ENCODE assay signal across 8 mouse cellular contexts in the genomic region with DNA sequence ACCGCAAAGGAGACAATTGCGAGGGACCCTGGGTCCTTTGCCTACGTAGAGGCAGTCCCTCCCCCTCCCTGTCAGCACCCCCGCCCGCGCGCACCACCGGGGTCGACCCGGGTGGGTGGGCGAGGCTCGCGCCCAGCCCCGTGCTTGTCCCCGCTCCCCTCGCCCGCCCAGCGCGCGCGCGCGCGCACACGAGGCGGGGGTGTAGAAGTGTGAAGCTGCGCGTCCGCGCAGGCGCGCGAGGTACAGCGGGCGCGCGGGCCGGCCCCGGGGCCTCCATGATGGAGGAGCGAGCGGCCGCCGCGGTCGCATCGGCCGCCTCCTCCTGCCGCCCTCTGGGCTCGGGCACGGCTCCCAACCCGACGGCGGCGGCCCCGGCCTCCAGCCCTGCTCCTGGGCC. TPM values are rescaled to one million over a fixed set of nuclear protein-coding genes. Genes with fewer than 3 reads are reported as not detected.
DNase-seq lines count a peak whose midpoint lies in the region; ATAC-seq and TF ChIP-seq lines count a peak whose summit lies in the region.

No protein-coding gene starts in this region.

- TF ChIP-seq CTCF in CH12.LX (conservative IDR thresholded peaks at IDR 0.05 in 1 of 2, IDR thresholded peaks at IDR 0.05 in 1 of 2; ENCODE audit: low read depth in 2 of 2, low read length in 2 of 2) = no peak
- no peak for TF ChIP-seq CTCF in kidney, postnatal 0 days (IDR thresholded peaks at IDR 0.05; ENCODE audit: low read depth)

- TF ChIP-seq RAD21 in CH12.LX (IDR thresholded peaks at IDR 0.05; ENCODE audit: low read depth, low read length) = no peak

- H3K36me3 ChIP-seq in CH12.LX (replicated peaks in 1 of 2; ENCODE audit: control insufficient read depth in 1 of 2, insufficient read depth in 1 of 2, low read length in 1 of 2) = peaks cover 24 to 64% of the 10 kb centered on the region in 2 experiments
- peaks cover 24% of the 10 kb centered on the region for H3K36me3 ChIP-seq in heart, embryonic 12.5 days
- no peaks in the 10 kb centered on the region; the same call in 1 of the 2 replicates for H3K36me3 ChIP-seq in kidney, postnatal 0 days (ENCODE audit: insufficient read depth, low read length)
- peaks cover 25% of the 10 kb centered on the region; the same call in 1 of the 2 replicates for H3K36me3 ChIP-seq in liver, embryonic 15.5 days (replicated peaks)
- H3K36me3 ChIP-seq in neural tube, embryonic 13.5 days = 0 out of 2 replicates have a peak, but pooled peaks cover 4% of the 10 kb centered on the region

- H3K4me3 ChIP-seq in CH12.LX (replicated peaks in 1 of 3; ENCODE audit: low read depth in 2 of 3, low read length in 2 of 3, poor library complexity in 1 of 3) = peak overlapping the region; percentile 62 to 91 (median 82)
- H3K4me3 ChIP-seq in heart, embryonic 12.5 days = peak overlapping the region; percentile 77
- H3K4me3 ChIP-seq in kidney, postnatal 0 days (replicated peaks; ENCODE audit: low read depth, low read length) = peak overlapping the region; percentile 100
- peak overlapping the region; percentile 95 for H3K4me3 ChIP-seq in liver, embryonic 15.5 days (replicated peaks)
- H3K4me3 ChIP-seq in neural tube, embryonic 13.5 days = peak overlapping the region; percentile 97

- no peaks in the 10 kb centered on the region for H3K27me3 ChIP-seq in CH12.LX (replicated peaks)
- peaks cover 22% of the 10 kb centered on the region for H3K27me3 ChIP-seq in heart, embryonic 12.5 days (replicated peaks)
- no peaks in the 10 kb centered on the region for H3K27me3 ChIP-seq in kidney, postnatal 0 days (ENCODE audit: insufficient read depth, low read length)
- peaks cover 17% of the 10 kb centered on the region for H3K27me3 ChIP-seq in liver, embryonic 15.5 days
- peaks cover 22% of the 10 kb centered on the region for H3K27me3 ChIP-seq in neural tube, embryonic 13.5 days

- peak; percentile 58 for DNase-seq in CH12.LX (ENCODE audit: extremely low read depth)
- peak; percentile 81 for DNase-seq in brain, embryonic 18.5 days (ENCODE audit: low read depth, low spot score)
- peak; percentile 87 for DNase-seq in kidney, postnatal 0 days (ENCODE audit: low spot score)
- DNase-seq in testis, postnatal 10 days (ENCODE audit: low spot score) = peak; percentile 87

- dilution Hi-C loops in CH12.LX (cut with MboI; ENCODE audit: extremely low pct_ligation_motif_present, extremely low pct_unique_long_range_greater_than_20kb, low sequenced_read_pairs) = no loop called here

- H3K9me3 ChIP-seq in CH12.LX (replicated peaks; ENCODE audit: low read length) = peaks cover 5% of the 10 kb centered on the region
- H3K9me3 ChIP-seq in heart, embryonic 12.5 days (replicated peaks) = no peaks in the 10 kb centered on the region
- H3K9me3 ChIP-seq in kidney, postnatal 0 days (replicated peaks; ENCODE audit: low read length) = no peaks in the 10 kb centered on the region
- no peaks in the 10 kb centered on the region for H3K9me3 ChIP-seq in liver, embryonic 15.5 days (replicated peaks)
- H3K9me3 ChIP-seq in neural tube, embryonic 13.5 days = no peaks in the 10 kb centered on the region

- H3K79me2 ChIP-seq in CH12.LX (replicated peaks; ENCODE audit: control insufficient read depth, extremely low read depth, insufficient read depth, poor library complexity, severe bottlenecking) = peaks cover 45% of the 10 kb centered on the region

- peak; percentile 80 for TF ChIP-seq POLR2A in CH12.LX (IDR thresholded peaks at IDR 0.05; ENCODE audit: low read depth, low read length)

- WGBS in heart, embryonic 12.5 days = 1% methylated on average over 34 of the region's 55 CpGs
- WGBS in kidney, postnatal 0 days = under 1% methylated on average over 53 of the region's 55 CpGs
- under 1% methylated on average over 53 of the region's 55 CpGs for WGBS in liver, embryonic 15.5 days (ENCODE audit: insufficient replicate concordance)
- under 1% methylated on average over 38 of the region's 55 CpGs for WGBS in neural tube, embryonic 13.5 days

- in situ Hi-C loops in CH12.LX (cut with MboI; ENCODE audit: low pct_ligation_motif_present, low pct_unique_long_range_greater_than_20kb, low sequenced_read_pairs) = loop anchor here (5.0 kb wide), 1 partner anchor 91 kb away; the partner anchor contains the start of gene Ptgir

- H3K4me2 ChIP-seq in CH12.LX (ENCODE audit: insufficient read depth, low read depth, poor library complexity, severe bottlenecking) = peak overlapping the region; percentile 93
- peak overlapping the region; percentile 96 for H3K4me2 ChIP-seq in heart, embryonic 12.5 days
- peak overlapping the region; percentile 91 for H3K4me2 ChIP-seq in kidney, postnatal 0 days (ENCODE audit: low read length)
- peak overlapping the region; percentile 95 for H3K4me2 ChIP-seq in liver, embryonic 15.5 days
- H3K4me2 ChIP-seq in neural tube, embryonic 13.5 days = peak overlapping the region; percentile 94

- H3K27ac ChIP-seq in CH12.LX (ENCODE audit: insufficient read depth, low read depth) = peak overlapping the region; percentile 42
- H3K27ac ChIP-seq in heart, embryonic 12.5 days (ENCODE audit: poor library complexity, severe bottlenecking) = peak overlapping the region; percentile 86
- peak overlapping the region; percentile 94 for H3K27ac ChIP-seq in kidney, postnatal 0 days
- peak overlapping the region; percentile 88 for H3K27ac ChIP-seq in liver, embryonic 15.5 days (replicated peaks)
- H3K27ac ChIP-seq in neural tube, embryonic 13.5 days (replicated peaks) = peak overlapping the region; percentile 100

- TF ChIP-seq EP300 in CH12.LX (IDR thresholded peaks at IDR 0.05; ENCODE audit: low read length) = no peak

- H3K4me1 ChIP-seq in CH12.LX (ENCODE audit: control insufficient read depth in 1 of 2, insufficient read depth in 2 of 2) = peaks cover 24 to 50% of the 10 kb centered on the region in 2 experiments
- peaks cover 56% of the 10 kb centered on the region for H3K4me1 ChIP-seq in heart, embryonic 12.5 days (replicated peaks)
- H3K4me1 ChIP-seq in kidney, postnatal 0 days (replicated peaks; ENCODE audit: insufficient read depth, low read length) = peaks cover 21% of the 10 kb centered on the region; the same call in 1 of the 2 replicates
- H3K4me1 ChIP-seq in liver, embryonic 15.5 days (replicated peaks) = peaks cover 59% of the 10 kb centered on the region
- H3K4me1 ChIP-seq in neural tube, embryonic 13.5 days (replicated peaks) = peaks cover 90% of the 10 kb centered on the region

- peak overlapping the region; percentile 99 for H3K9ac ChIP-seq in CH12.LX (ENCODE audit: insufficient read depth, low read depth)
- H3K9ac ChIP-seq in heart, embryonic 12.5 days = peak overlapping the region; percentile 96
- H3K9ac ChIP-seq in kidney, postnatal 0 days (ENCODE audit: low read depth, low read length) = peak overlapping the region; percentile 100
- H3K9ac ChIP-seq in liver, embryonic 15.5 days = peak overlapping the region; percentile 96
- peak overlapping the region; percentile 99 for H3K9ac ChIP-seq in neural tube, embryonic 13.5 days

- peak; percentile 40; the same call in 1 of the 2 replicates for ATAC-seq in erythroblast, adult 5-6 weeks (replicated peaks; ENCODE audit: low FRiP score, poor library complexity, severe bottlenecking)
- ATAC-seq in heart, embryonic 12.5 days (ENCODE audit: insufficient number of reproducible peaks, low FRiP score) = peak; percentile 81
- ATAC-seq in kidney, postnatal 0 days (replicated peaks; ENCODE audit: low FRiP score, low read depth) = peak; percentile 73
- ATAC-seq in liver, embryonic 15.5 days (ENCODE audit: insufficient read depth) = peak; percentile 81
- ATAC-seq in neural tube, embryonic 13.5 days (ENCODE audit: low read depth) = peak; percentile 69

RNA-seq across cellular contexts. Expression of gene Strn4, which starts 0.4 kb away (rescaled TPM):
- total RNA-seq in CH12.LX (2012; rRNA removed) = 57.4 and 63.5 TPM in 2 replicates
- total RNA-seq in CH12.LX (2014; rRNA removed) = 41.7 and 46.0 TPM in 2 replicates
- 69.7 and 74.5 TPM in 2 replicates for polyA plus RNA-seq in CH12.LX (2012; ENCODE audit: insufficient read length, low read depth)
- 21.5 and 22.4 TPM in 2 replicates for total RNA-seq in erythroblast, adult 5-6 weeks (2015; ENCODE audit: low replicate concordance)
- total RNA-seq in erythroblast, adult 5-6 weeks (2017; ENCODE audit: low replicate concordance) = 34.3 and 69.7 TPM in 2 replicates
- 97.4 and 103 TPM in 2 replicates for polyA plus RNA-seq in heart, embryonic 12.5 days (2016; fragmentation: Nextera tagmentation; extraction: Ambion mirVana)
- polyA plus RNA-seq in kidney, postnatal 0 days (2015; fragmentation: Nextera tagmentation; extraction: Ambion mirVana) = 65.4 and 71.2 TPM in 2 replicates
- 30.9 and 37.8 TPM in 2 replicates for polyA plus RNA-seq in liver, embryonic 15.5 days (2015; fragmentation: Nextera tagmentation; extraction: Ambion mirVana)
- 155 and 174 TPM in 2 replicates for polyA plus RNA-seq in neural tube, embryonic 13.5 days (2015; fragmentation: Nextera tagmentation; extraction: Ambion mirVana)

RNA-seq across cellular contexts. Expression of gene Fkrp, which starts 0.5 kb away (rescaled TPM):
- total RNA-seq in CH12.LX (2012; rRNA removed) (19.6 and 20.3 TPM in 2 replicates), CH12.LX (2014; rRNA removed) (13.0 and 16.5 TPM in 2 replicates)
- polyA plus RNA-seq in CH12.LX (2012; ENCODE audit: insufficient read length, low read depth) = 19.6 and 23.4 TPM in 2 replicates
- 2.5 and 4.2 TPM in 2 replicates for total RNA-seq in erythroblast, adult 5-6 weeks (2015; ENCODE audit: low replicate concordance)
- total RNA-seq in erythroblast, adult 5-6 weeks (2017; ENCODE audit: low replicate concordance) = 3.1 and 8.0 TPM in 2 replicates
- 37.6 and 37.8 TPM in 2 replicates for polyA plus RNA-seq in heart, embryonic 12.5 days (2016; fragmentation: Nextera tagmentation; extraction: Ambion mirVana)
- 31.0 and 32.0 TPM in 2 replicates for polyA plus RNA-seq in kidney, postnatal 0 days (2015; fragmentation: Nextera tagmentation; extraction: Ambion mirVana)
- polyA plus RNA-seq in liver, embryonic 15.5 days (2015; fragmentation: Nextera tagmentation; extraction: Ambion mirVana) = 8.2 and 9.0 TPM in 2 replicates
- 40.0 and 45.9 TPM in 2 replicates for polyA plus RNA-seq in neural tube, embryonic 13.5 days (2015; fragmentation: Nextera tagmentation; extraction: Ambion mirVana)

RNA-seq across cellular contexts. Expression of gene Prkd2, which starts 26.6 kb away (rescaled TPM):
- 18.0 and 18.7 TPM in 2 replicates for total RNA-seq in CH12.LX (2012; rRNA removed)
- 8.6 and 9.8 TPM in 2 replicates for total RNA-seq in CH12.LX (2014; rRNA removed)
- 32.2 and 39.0 TPM in 2 replicates for polyA plus RNA-seq in CH12.LX (2012; ENCODE audit: insufficient read length, low read depth)
- 4.6 and 18.8 TPM in 2 replicates for total RNA-seq in erythroblast, adult 5-6 weeks (2015; ENCODE audit: low replicate concordance)
- 2.5 and 5.1 TPM in 2 replicates for total RNA-seq in erythroblast, adult 5-6 weeks (2017; ENCODE audit: low replicate concordance)
- 10.8 and 11.8 TPM in 2 replicates for polyA plus RNA-seq in heart, embryonic 12.5 days (2016; fragmentation: Nextera tagmentation; extraction: Ambion mirVana)
- polyA plus RNA-seq in kidney, postnatal 0 days (2015; fragmentation: Nextera tagmentation; extraction: Ambion mirVana) = 12.8 and 15.1 TPM in 2 replicates
- 3.2 and 3.8 TPM in 2 replicates for polyA plus RNA-seq in liver, embryonic 15.5 days (2015; fragmentation: Nextera tagmentation; extraction: Ambion mirVana)
- 6.3 and 6.8 TPM in 2 replicates for polyA plus RNA-seq in neural tube, embryonic 13.5 days (2015; fragmentation: Nextera tagmentation; extraction: Ambion mirVana)

RNA-seq across cellular contexts. Expression of gene Slc1a5, which starts 34.9 kb away (rescaled TPM):
- total RNA-seq in CH12.LX (2012; rRNA removed) (147 and 174 TPM in 2 replicates), CH12.LX (2014; rRNA removed) (115 TPM in 2 replicates)
- 191 and 245 TPM in 2 replicates for polyA plus RNA-seq in CH12.LX (2012; ENCODE audit: insufficient read length, low read depth)
- 655 and 701 TPM in 2 replicates for total RNA-seq in erythroblast, adult 5-6 weeks (2015; ENCODE audit: low replicate concordance)
- 713 and 810 TPM in 2 replicates for total RNA-seq in erythroblast, adult 5-6 weeks (2017; ENCODE audit: low replicate concordance)
- 50.8 and 52.0 TPM in 2 replicates for polyA plus RNA-seq in heart, embryonic 12.5 days (2016; fragmentation: Nextera tagmentation; extraction: Ambion mirVana)
- 49.0 and 55.8 TPM in 2 replicates for polyA plus RNA-seq in kidney, postnatal 0 days (2015; fragmentation: Nextera tagmentation; extraction: Ambion mirVana)
- 120 and 144 TPM in 2 replicates for polyA plus RNA-seq in liver, embryonic 15.5 days (2015; fragmentation: Nextera tagmentation; extraction: Ambion mirVana)
- 8.8 and 9.0 TPM in 2 replicates for polyA plus RNA-seq in neural tube, embryonic 13.5 days (2015; fragmentation: Nextera tagmentation; extraction: Ambion mirVana)

RNA-seq across cellular contexts. Expression of gene Dact3, which starts 59.0 kb away (rescaled TPM):
- 2.9 and 3.5 TPM in 2 replicates for total RNA-seq in CH12.LX (2012; rRNA removed)
- total RNA-seq in CH12.LX (2014; rRNA removed) = 4.0 and 5.1 TPM in 2 replicates
- polyA plus RNA-seq in CH12.LX (2012; ENCODE audit: insufficient read length, low read depth) = 9.2 and 12.0 TPM in 2 replicates
- total RNA-seq in erythroblast, adult 5-6 weeks (2015; ENCODE audit: low replicate concordance) = not detected in 2 replicates
- total RNA-seq in erythroblast, adult 5-6 weeks (2017; ENCODE audit: low replicate concordance) = not detected in 2 replicates
- polyA plus RNA-seq in heart, embryonic 12.5 days (2016; fragmentation: Nextera tagmentation; extraction: Ambion mirVana) = 14.3 and 15.2 TPM in 2 replicates
- 3.7 and 4.3 TPM in 2 replicates for polyA plus RNA-seq in kidney, postnatal 0 days (2015; fragmentation: Nextera tagmentation; extraction: Ambion mirVana)
- 0.14 and 0.17 TPM in 2 replicates for polyA plus RNA-seq in liver, embryonic 15.5 days (2015; fragmentation: Nextera tagmentation; extraction: Ambion mirVana)
- 3.7 and 3.9 TPM in 2 replicates for polyA plus RNA-seq in neural tube, embryonic 13.5 days (2015; fragmentation: Nextera tagmentation; extraction: Ambion mirVana)

Comparison
In these comparisons a context has a peak if more than half of its experiments do, and no peak if none do; other contexts are left out.
1. Peak in every context shown above with its lines: DNase-seq, ATAC-seq, H3K4me3 ChIP-seq and H3K27ac ChIP-seq.
2. H3K27ac ChIP-seq: peak in every context shown above with its lines; median percentile 100 in neural tube, embryonic 13.5 days; 94 in kidney, postnatal 0 days; 88 in liver, embryonic 15.5 days; 86 in heart, embryonic 12.5 days; 42 in CH12.LX.